Mouse (Mus musculus): ENCODE measurements around the gene Tmc3. TPM values are rescaled to one million over a fixed set of nuclear protein-coding genes. Genes with fewer than 3 reads are reported as not detected.

Tmc3 gene
- polyA plus RNA-seq, 1 experiment, result 0.10 TPM

DNA sequence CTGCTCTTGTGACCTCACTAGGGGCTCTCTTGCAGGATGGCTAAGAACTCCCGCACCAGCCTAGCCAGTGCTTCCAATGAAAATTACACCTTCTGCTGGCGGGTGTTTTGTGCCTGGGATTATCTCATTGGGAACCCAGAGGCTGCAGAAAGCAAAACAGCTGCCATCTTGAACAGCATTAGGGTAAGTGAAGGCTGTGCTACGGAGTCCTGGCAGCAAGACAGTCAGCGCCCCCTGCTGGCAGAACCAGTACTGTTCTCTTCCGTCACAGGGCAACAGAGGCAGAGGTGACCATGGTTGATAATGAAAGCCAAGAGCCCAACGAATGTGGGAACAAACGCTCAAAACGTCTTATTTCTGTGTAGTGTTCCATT is 15.2 kb downstream of the Tmc3 start:
- Histone ChIP-seq H3K4me3 (no peak overlapping the region), H3ac (ENCODE audit: control insufficient read depth, insufficient read length) (no peak overlapping the region), H3K79me2 (ENCODE audit: control insufficient read depth, insufficient read depth) (no peaks in the 10 kb centered on the region), H3K4me2 (ENCODE audit: low read depth) (no peak overlapping the region), H3K27me3 (ENCODE audit: control insufficient read depth, insufficient read depth, insufficient read length) (no peaks in the 10 kb centered on the region), H3K36me3 (ENCODE audit: control insufficient read depth, insufficient read depth) (no peaks in the 10 kb centered on the region)
- TF ChIP-seq SRF (IDR thresholded peaks at IDR 0.05; ENCODE audit: control insufficient read depth, insufficient read length, low read depth) (no peak), CEBPB (IDR thresholded peaks at IDR 0.05; ENCODE audit: insufficient read depth, poor library complexity, severe bottlenecking) (no peak), MAX (IDR thresholded peaks at IDR 0.05; ENCODE audit: low read depth) (no peak), POLR2AphosphoS2 (IDR thresholded peaks at IDR 0.05; ENCODE audit: insufficient read length, low read depth) (no peak), E2F4 (IDR thresholded peaks at IDR 0.05; ENCODE audit: insufficient read depth) (no peak), MYOG (IDR thresholded peaks at IDR 0.05; ENCODE audit: control insufficient read depth in 1 of 3, insufficient read depth in 1 of 3, insufficient read length in 2 of 3, low read depth in 2 of 3) (no peak), USF1 (IDR thresholded peaks at IDR 0.05; ENCODE audit: low read depth) (no peak), POLR2A (IDR thresholded peaks at IDR 0.05; ENCODE audit: insufficient read length, low read depth) (no peak), MYOD1 (IDR thresholded peaks at IDR 0.05; ENCODE audit: control insufficient read depth in 1 of 3, insufficient read length in 2 of 3, low read depth in 2 of 3) (no peak), REST (IDR thresholded peaks at IDR 0.05; ENCODE audit: insufficient read depth, insufficient read length) (no peak)

DNA sequence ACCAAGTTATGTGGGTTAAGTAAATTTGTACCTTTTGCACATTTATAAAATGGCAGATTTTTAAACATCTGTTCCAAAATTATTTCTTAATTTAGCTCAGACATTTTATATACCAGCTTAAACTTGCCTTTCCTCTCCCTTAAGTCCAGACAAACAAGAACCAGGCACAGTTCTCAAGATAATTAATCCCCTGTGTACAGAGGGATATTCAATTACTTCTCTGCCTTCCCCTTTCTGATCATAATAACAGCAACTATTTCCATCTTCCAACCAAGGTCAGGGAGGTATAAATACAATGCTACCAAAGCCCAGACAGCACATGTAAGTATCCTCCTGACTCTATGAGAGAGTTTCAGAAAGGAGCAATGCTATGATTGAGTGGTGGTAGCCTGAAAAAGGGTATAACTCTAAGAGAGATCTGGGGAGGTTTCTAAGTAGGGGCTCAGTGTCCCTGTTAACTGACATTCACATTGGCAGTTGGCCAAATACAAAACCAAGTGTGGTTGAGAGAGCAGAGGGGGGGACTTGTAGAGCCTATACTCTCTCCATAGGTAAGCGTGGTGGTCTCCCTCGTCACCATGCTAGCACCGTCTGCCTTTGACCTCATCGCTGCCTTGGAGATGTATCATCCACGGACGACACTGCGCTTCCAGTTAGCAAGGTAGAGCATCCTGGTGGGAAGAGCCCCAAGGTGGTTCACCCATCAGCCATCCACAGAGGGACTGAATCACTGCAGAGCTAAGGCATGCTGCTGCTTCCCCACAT is 19.6 kb downstream of the Tmc3 start:
- H3K36me3 ChIP-seq (ENCODE audit: control insufficient read depth, insufficient read depth), result no peaks in the 10 kb centered on the region
- H3K27me3 ChIP-seq (ENCODE audit: control insufficient read depth, insufficient read depth, insufficient read length), result no peaks in the 10 kb centered on the region
- no peak overlapping the region for H3ac ChIP-seq (ENCODE audit: control insufficient read depth, insufficient read length)
- no peak overlapping the region for H3K4me3 ChIP-seq
- TF ChIP-seq MAX (IDR thresholded peaks at IDR 0.05; ENCODE audit: low read depth) (no peak), CEBPB (IDR thresholded peaks at IDR 0.05; ENCODE audit: insufficient read depth, poor library complexity, severe bottlenecking) (no peak), E2F4 (IDR thresholded peaks at IDR 0.05; ENCODE audit: insufficient read depth) (no peak), MYOG (IDR thresholded peaks at IDR 0.05; ENCODE audit: control insufficient read depth in 1 of 3, insufficient read depth in 1 of 3, insufficient read length in 2 of 3, low read depth in 2 of 3) (no peak), REST (IDR thresholded peaks at IDR 0.05; ENCODE audit: insufficient read depth, insufficient read length) (no peak), POLR2AphosphoS2 (IDR thresholded peaks at IDR 0.05; ENCODE audit: insufficient read length, low read depth) (no peak), USF1 (IDR thresholded peaks at IDR 0.05; ENCODE audit: low read depth) (no peak), SRF (IDR thresholded peaks at IDR 0.05; ENCODE audit: control insufficient read depth, insufficient read length, low read depth) (no peak)
- H3K4me2 ChIP-seq (ENCODE audit: low read depth), result no peak overlapping the region
- H3K79me2 ChIP-seq (ENCODE audit: control insufficient read depth, insufficient read depth), result no peaks in the 10 kb centered on the region

DNA sequence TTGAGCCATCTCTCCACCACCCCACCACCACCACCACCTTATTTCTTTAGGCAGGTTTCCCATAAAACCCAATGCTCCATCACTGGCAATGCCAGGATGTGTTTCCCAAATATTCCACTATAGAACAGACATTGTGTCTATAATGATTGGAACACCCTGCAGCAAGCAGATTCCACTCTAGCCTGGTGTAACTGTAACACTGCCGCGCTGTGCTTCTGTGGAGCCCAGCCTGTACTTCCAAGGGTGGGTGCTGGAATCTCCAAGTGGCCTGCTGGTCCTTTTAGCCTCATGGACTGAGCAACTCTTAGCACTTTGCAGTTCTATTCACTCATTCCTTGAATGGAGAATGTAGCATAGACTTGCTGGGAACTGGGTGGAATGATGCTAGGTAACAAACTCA is 22.1 kb downstream of the Tmc3 start:
- no peak overlapping the region for H3K4me3 ChIP-seq
- no peaks in the 10 kb centered on the region for H3K27me3 ChIP-seq (ENCODE audit: control insufficient read depth, insufficient read depth, insufficient read length)
- H3K79me2 ChIP-seq (ENCODE audit: control insufficient read depth, insufficient read depth), result no peaks in the 10 kb centered on the region
- no peak for TF ChIP-seq MAX (IDR thresholded peaks at IDR 0.05; ENCODE audit: low read depth)
- TF ChIP-seq POLR2AphosphoS2 (IDR thresholded peaks at IDR 0.05; ENCODE audit: insufficient read length, low read depth), result no peak
- TF ChIP-seq MYOD1 (IDR thresholded peaks at IDR 0.05; ENCODE audit: control insufficient read depth in 1 of 3, insufficient read length in 2 of 3, low read depth in 2 of 3), result no peak
- no peak for TF ChIP-seq CEBPB (IDR thresholded peaks at IDR 0.05; ENCODE audit: insufficient read depth, poor library complexity, severe bottlenecking)
- TF ChIP-seq USF1 (IDR thresholded peaks at IDR 0.05; ENCODE audit: low read depth), result no peak
- no peak for TF ChIP-seq POLR2A (IDR thresholded peaks at IDR 0.05; ENCODE audit: insufficient read length, low read depth)
- no peak for TF ChIP-seq SRF (IDR thresholded peaks at IDR 0.05; ENCODE audit: control insufficient read depth, insufficient read length, low read depth)
- TF ChIP-seq MYOG (IDR thresholded peaks at IDR 0.05; ENCODE audit: control insufficient read depth in 1 of 3, insufficient read depth in 1 of 3, insufficient read length in 2 of 3, low read depth in 2 of 3), result no peak
- TF ChIP-seq E2F4 (IDR thresholded peaks at IDR 0.05; ENCODE audit: insufficient read depth), result no peak
- no peak for TF ChIP-seq TCF12 (IDR thresholded peaks at IDR 0.05; ENCODE audit: insufficient read depth, poor library complexity, severe bottlenecking)
- no peak for TF ChIP-seq TCF3 (IDR thresholded peaks at IDR 0.05; ENCODE audit: insufficient read length, low read depth)
- TF ChIP-seq REST (IDR thresholded peaks at IDR 0.05; ENCODE audit: insufficient read depth, insufficient read length), result no peak
- H3ac ChIP-seq (ENCODE audit: control insufficient read depth, insufficient read length), result no peak overlapping the region
- H3K4me2 ChIP-seq (ENCODE audit: low read depth), result no peak overlapping the region
- no peaks in the 10 kb centered on the region for H3K36me3 ChIP-seq (ENCODE audit: control insufficient read depth, insufficient read depth)

DNA sequence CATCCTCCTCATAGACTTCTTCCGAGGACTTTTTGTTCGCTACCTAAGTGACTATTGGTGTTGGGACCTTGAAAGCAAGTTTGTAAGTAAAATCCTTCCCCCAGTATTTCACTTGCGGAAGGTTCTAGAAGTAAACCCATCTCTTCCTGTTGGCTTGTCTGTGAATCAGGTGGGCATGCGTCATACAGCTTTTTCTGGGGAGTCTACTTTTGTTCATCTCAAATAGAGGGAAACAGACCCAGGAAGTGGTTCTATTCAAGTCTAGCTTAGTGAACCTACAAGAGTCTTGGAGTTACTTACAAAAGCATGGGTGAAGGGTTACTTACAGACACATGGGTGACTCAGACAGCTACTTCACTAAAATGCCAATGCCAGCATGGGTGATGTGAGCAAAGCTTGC is 25.2 kb downstream of the Tmc3 start:
- no peak overlapping the region for H3K4me3 ChIP-seq
- H3K36me3 ChIP-seq (ENCODE audit: control insufficient read depth, insufficient read depth), result no peaks in the 10 kb centered on the region
- TF ChIP-seq TCF12 (IDR thresholded peaks at IDR 0.05; ENCODE audit: insufficient read depth, poor library complexity, severe bottlenecking) (no peak), POLR2AphosphoS2 (IDR thresholded peaks at IDR 0.05; ENCODE audit: insufficient read length, low read depth) (no peak), SRF (IDR thresholded peaks at IDR 0.05; ENCODE audit: control insufficient read depth, insufficient read length, low read depth) (no peak), E2F4 (IDR thresholded peaks at IDR 0.05; ENCODE audit: insufficient read depth) (no peak), MYOG (IDR thresholded peaks at IDR 0.05; ENCODE audit: control insufficient read depth in 1 of 3, insufficient read depth in 1 of 3, insufficient read length in 2 of 3, low read depth in 2 of 3) (no peak), CEBPB (IDR thresholded peaks at IDR 0.05; ENCODE audit: insufficient read depth, poor library complexity, severe bottlenecking) (no peak), USF1 (IDR thresholded peaks at IDR 0.05; ENCODE audit: low read depth) (no peak), REST (IDR thresholded peaks at IDR 0.05; ENCODE audit: insufficient read depth, insufficient read length) (no peak), POLR2A (IDR thresholded peaks at IDR 0.05; ENCODE audit: insufficient read length, low read depth) (no peak), MYOD1 (IDR thresholded peaks at IDR 0.05; ENCODE audit: control insufficient read depth in 1 of 3, insufficient read length in 2 of 3, low read depth in 2 of 3) (no peak)
- no peaks in the 10 kb centered on the region for H3K79me2 ChIP-seq (ENCODE audit: control insufficient read depth, insufficient read depth)
- H3ac ChIP-seq (ENCODE audit: control insufficient read depth, insufficient read length), result no peak overlapping the region
- H3K27me3 ChIP-seq (ENCODE audit: control insufficient read depth, insufficient read depth, insufficient read length), result no peaks in the 10 kb centered on the region
- no peak overlapping the region for H3K4me2 ChIP-seq (ENCODE audit: low read depth)
